Mouse (Mus musculus) neural tube, embryonic 14.5 days (tissue): ENCODE measurements around the gene Wfdc6a. TPM values are rescaled to one million over a fixed set of nuclear protein-coding genes. Genes with fewer than 3 reads are reported as not detected.

Experiments
- ATAC-seq: fragments of 200-750 bp; cut with Nextera tagmentation; 2 replicates; pipeline ENCODE4 v1.8.0; 2017; ENCODE audit warnings: low read depth, mild to moderate bottlenecking, moderate TSS enrichment, moderate library complexity
- H3K27ac ChIP-seq: fragments of 300-500 bp; sonication (generic); 2 replicates; pipeline ENCODE4 v1.5.1; 2014; ENCODE audit warnings: low read depth, mild to moderate bottlenecking, control low read depth, low read length, moderate library complexity, mixed read lengths
- H3K27me3 ChIP-seq: fragments of 300-500 bp; sonication (generic); 2 replicates; pipeline ENCODE4 v1.6.1; 2014; ENCODE audit warnings: low read length; ENCODE audit not compliant: control insufficient read depth, insufficient read depth
- H3K36me3 ChIP-seq: fragments of 300-500 bp; sonication (generic); 2 replicates; pipeline ENCODE4 v1.6.1; 2014; ENCODE audit warnings: low read length, mixed read lengths; ENCODE audit not compliant: control insufficient read depth, insufficient read depth
- H3K4me1 ChIP-seq: fragments of 300-500 bp; sonication (generic); 2 replicates; pipeline ENCODE4 v1.6.1; 2014; ENCODE audit warnings: low read length; ENCODE audit not compliant: control insufficient read depth, insufficient read depth
- H3K4me2 ChIP-seq: fragments of 300-500 bp; sonication (generic); 2 replicates; pipeline ENCODE4 v1.6.1; 2014; ENCODE audit warnings: mild to moderate bottlenecking, low read depth, low read length, control low read depth
- H3K4me3 ChIP-seq: fragments of 300-500 bp; sonication (generic); 2 replicates; pipeline ENCODE4 v1.5.1; 2014; ENCODE audit warnings: low read depth, low read length, control low read depth, mixed read lengths
- H3K9ac ChIP-seq: fragments of 300-500 bp; sonication (generic); replicated peaks from 2 replicates; pipeline ENCODE4 v1.6.1; 2014; ENCODE audit warnings: low read depth, mild to moderate bottlenecking, control low read depth, low read length, mixed read lengths
- H3K9me3 ChIP-seq: fragments of 300-500 bp; sonication (generic); 2 replicates; pipeline ENCODE4 v1.6.1; 2016; ENCODE audit warnings: low read length; ENCODE audit not compliant: control insufficient read depth
- WGBS: fragments of 180-500 bp; shearing (Covaris S2); extraction: QIAGEN DNeasy Blood & Tissue Kit; methylation state at CpG from one replicate; pipeline ENCODE4 v1.1.7; 2014; 5-methylcytosine and 5-hydroxymethylcytosine counted together
- polyA plus RNA-seq: library from polyadenylated mRNA; unstranded; fragments of >200 nt; fragmentation: Nextera tagmentation; extraction: Ambion mirVana; gene quantifications from 2 replicates; pipeline ENCODE4 v1.2.1, GENCODE M21; 2014

Wfdc6a gene
- polyA plus RNA-seq, 1 experiment from 2014 or later: not detected

GRCm38 (mm10) chr2:164543745-164544144, 41.5 kb downstream of the Wfdc6a start:
- H3K4me2 ChIP-seq: no peak overlapping the region
- H3K27ac ChIP-seq: no peak overlapping the region
- no peaks in the 10 kb centered on the region for H3K36me3 ChIP-seq
- no peak overlapping the region for H3K9ac ChIP-seq
- WGBS: 84% methylated on average over 2 of the region's 2 CpGs
- no peak for ATAC-seq
- no peaks in the 10 kb centered on the region for H3K9me3 ChIP-seq
- no peaks in the 10 kb centered on the region for H3K4me1 ChIP-seq
- H3K27me3 ChIP-seq: no peaks in the 10 kb centered on the region
- H3K4me3 ChIP-seq: no peak overlapping the region

GRCm38 (mm10) chr2:164542598-164542997, 42.6 kb downstream of the Wfdc6a start:
- H3K36me3 ChIP-seq: no peaks in the 10 kb centered on the region
- no peak overlapping the region for H3K27ac ChIP-seq
- 88% methylated on average over 7 of the region's 7 CpGs for WGBS

GRCm38 (mm10) chr2:164542132-164542531, 43.1 kb downstream of the Wfdc6a start:
- Histone ChIP-seq H3K27me3 (no peaks in the 10 kb centered on the region), H3K36me3 (no peaks in the 10 kb centered on the region), H3K9ac (no peak overlapping the region), H3K4me1 (no peaks in the 10 kb centered on the region), H3K27ac (no peak overlapping the region), H3K9me3 (no peaks in the 10 kb centered on the region), H3K4me3 (no peak overlapping the region), H3K4me2 (no peak overlapping the region)
- WGBS: 78% methylated on average over 5 of the region's 5 CpGs
- no peak for ATAC-seq

More at GRCm38 (mm10) chr2:164542598-164542997, 42.6 kb downstream of the Wfdc6a start:
- H3K4me2 ChIP-seq: no peak overlapping the region
- H3K4me1 ChIP-seq: no peaks in the 10 kb centered on the region
- no peak for ATAC-seq
- no peaks in the 10 kb centered on the region for H3K27me3 ChIP-seq
- no peaks in the 10 kb centered on the region for H3K9me3 ChIP-seq
- no peak overlapping the region for H3K4me3 ChIP-seq
- H3K9ac ChIP-seq: no peak overlapping the region

- ATAC-seq: no peak
- H3K4me3 ChIP-seq: no peak overlapping the region
- no peaks in the 10 kb centered on the region for H3K9me3 ChIP-seq
- WGBS: 52% methylated on average over 8 of the region's 8 CpGs
- no peak overlapping the region for H3K27ac ChIP-seq
- H3K36me3 ChIP-seq: no peaks in the 10 kb centered on the region
- no peak overlapping the region for H3K4me2 ChIP-seq
- no peaks in the 10 kb centered on the region for H3K27me3 ChIP-seq
- H3K9ac ChIP-seq: no peak overlapping the region
- no peaks in the 10 kb centered on the region for H3K4me1 ChIP-seq
Observed at GRCm38 (mm10) chr2:164540652-164541427, 44.4 kb downstream of the Wfdc6a start.

- H3K4me2 ChIP-seq: no peak overlapping the region
- no peaks in the 10 kb centered on the region for H3K9me3 ChIP-seq
- H3K9ac ChIP-seq: no peak overlapping the region
- no peak overlapping the region for H3K27ac ChIP-seq
- H3K27me3 ChIP-seq: no peaks in the 10 kb centered on the region
- no peaks in the 10 kb centered on the region for H3K36me3 ChIP-seq
- no peaks in the 10 kb centered on the region for H3K4me1 ChIP-seq
- 87% methylated on average over 4 of the region's 4 CpGs for WGBS
- no peak overlapping the region for H3K4me3 ChIP-seq
- ATAC-seq: no peak
Observed at GRCm38 (mm10) chr2:164537003-164537402, 48.2 kb downstream of the Wfdc6a start.

GRCm38 (mm10) chr2:164534315-164534714, 50.9 kb downstream of the Wfdc6a start:
- no peak overlapping the region for H3K27ac ChIP-seq
- H3K36me3 ChIP-seq: no peaks in the 10 kb centered on the region
- H3K9ac ChIP-seq: no peak overlapping the region
- no peaks in the 10 kb centered on the region for H3K27me3 ChIP-seq
- no peak overlapping the region for H3K4me3 ChIP-seq
- H3K9me3 ChIP-seq: no peaks in the 10 kb centered on the region
- WGBS: 68% methylated on average over 10 of the region's 10 CpGs
- no peak overlapping the region for H3K4me2 ChIP-seq
- no peaks in the 10 kb centered on the region for H3K4me1 ChIP-seq
- no peak for ATAC-seq

GRCm38 (mm10) chr2:164531169-164531568, 54.1 kb downstream of the Wfdc6a start:
- no peaks in the 10 kb centered on the region for H3K27me3 ChIP-seq
- whole genome bisulfite sequencing: 6% methylated on average over 3 of the region's 3 CpGs
- H3K27ac ChIP-seq: no peak overlapping the region
- H3K9me3 ChIP-seq: no peaks in the 10 kb centered on the region
- no peak for ATAC-seq
- H3K4me2 ChIP-seq: no peak overlapping the region
- no peaks in the 10 kb centered on the region for H3K4me1 ChIP-seq
- no peak overlapping the region for H3K4me3 ChIP-seq
- no peak overlapping the region for H3K9ac ChIP-seq
- H3K36me3 ChIP-seq: no peaks in the 10 kb centered on the region

Other genes starting within 250 kb of the Wfdc6a start
- not detected in 2 replicates for gene Slpi, start 196.4 kb downstream of the Wfdc6a start, polyA plus RNA-seq
- gene Rbpjl, start 182.3 kb downstream of the Wfdc6a start, polyA plus RNA-seq: 0.11 and 0.17 TPM in 2 replicates
- gene Matn4, start 180.3 kb downstream of the Wfdc6a start, polyA plus RNA-seq: 0.36 and 0.82 TPM in 2 replicates
- 3.6 and 7.1 TPM in 2 replicates for gene Sdc4, start 141.6 kb downstream of the Wfdc6a start, polyA plus RNA-seq
- 88.9 and 96.3 TPM in 2 replicates for gene Sys1, start 128.5 kb downstream of the Wfdc6a start, polyA plus RNA-seq
- gene Gm20458, start 124.5 kb downstream of the Wfdc6a start, polyA plus RNA-seq: 3.0 and 3.1 TPM in 2 replicates
- gene Trp53tg5, start 111.7 kb downstream of the Wfdc6a start, polyA plus RNA-seq: not detected in 2 replicates
- gene Dbndd2, start 99.3 kb downstream of the Wfdc6a start, polyA plus RNA-seq: 13.7 and 15.6 TPM in 2 replicates
- 96.6 and 118 TPM in 2 replicates for gene Pigt, start 87.9 kb downstream of the Wfdc6a start, polyA plus RNA-seq
- 0.76 and 1.4 TPM in 2 replicates for gene Wfdc2, start 23.0 kb downstream of the Wfdc6a start, polyA plus RNA-seq
- gene Spint3, start 12.0 kb downstream of the Wfdc6a start, polyA plus RNA-seq: not detected in 2 replicates
- not detected in 2 replicates for gene Eppin, start 8.1 kb upstream of the Wfdc6a start, polyA plus RNA-seq
- not detected in 2 replicates for gene Wfdc6b, start 28.1 kb upstream of the Wfdc6a start, polyA plus RNA-seq
- not detected in 2 replicates for gene Wfdc8, start 28.2 kb upstream of the Wfdc6a start, polyA plus RNA-seq
- gene Wfdc16, start 53.3 kb upstream of the Wfdc6a start, polyA plus RNA-seq: not detected in 2 replicates
- gene Wfdc10, start 70.6 kb upstream of the Wfdc6a start, polyA plus RNA-seq: not detected in 2 replicates
- not detected in 2 replicates for gene Wfdc9, start 71.1 kb upstream of the Wfdc6a start, polyA plus RNA-seq
- gene Wfdc11, start 88.6 kb upstream of the Wfdc6a start, polyA plus RNA-seq: not detected in 2 replicates
- not detected in 2 replicates for gene Wfdc13, start 99.7 kb upstream of the Wfdc6a start, polyA plus RNA-seq
- not detected in 2 replicates for gene Spint4, start 113.1 kb upstream of the Wfdc6a start, polyA plus RNA-seq
- not detected in 2 replicates for gene Spint5, start 129.9 kb upstream of the Wfdc6a start, polyA plus RNA-seq
- 0.77 and 1.2 TPM in 2 replicates for gene Wfdc3, start 160.5 kb upstream of the Wfdc6a start, polyA plus RNA-seq
- gene Dnttip1, start 160.5 kb upstream of the Wfdc6a start, polyA plus RNA-seq: 49.0 and 56.0 TPM in 2 replicates
- 30.6 and 38.9 TPM in 2 replicates for gene Ube2c, start 184.5 kb upstream of the Wfdc6a start, polyA plus RNA-seq
- gene Tnnc2, start 194.5 kb upstream of the Wfdc6a start, polyA plus RNA-seq: 1.9 and 6.4 TPM in 2 replicates
- 31.6 and 41.1 TPM in 2 replicates for gene Snx21, start 200.4 kb upstream of the Wfdc6a start, polyA plus RNA-seq
- 21.0 and 24.2 TPM in 2 replicates for gene Acot8, start 219.4 kb upstream of the Wfdc6a start, polyA plus RNA-seq
- 16.9 and 19.0 TPM in 2 replicates for gene Zswim3, start 219.7 kb upstream of the Wfdc6a start, polyA plus RNA-seq
- gene Zswim1, start 237.2 kb upstream of the Wfdc6a start, polyA plus RNA-seq: 28.1 and 29.3 TPM in 2 replicates
- gene Spata25, start 243.1 kb upstream of the Wfdc6a start, polyA plus RNA-seq: 0.27 TPM in 1 of 2 replicates, not detected in the other
- gene Ctsa, start 247.4 kb upstream of the Wfdc6a start, polyA plus RNA-seq: 81.2 and 102 TPM in 2 replicates
- gene Neurl2, start 248.0 kb upstream of the Wfdc6a start, polyA plus RNA-seq: 5.8 and 7.2 TPM in 2 replicates